Mouse (Mus musculus) forebrain, embryonic 10.5 days (tissue): ENCODE measurements around the gene Snx18. TPM values are rescaled to one million over a fixed set of nuclear protein-coding genes. Genes with fewer than 3 reads are reported as not detected.

ENCODE experiments used
- DNase-seq: peaks from one replicate; pipeline ENCODE4 v3.0.0-alpha.2; 2017; ENCODE audit warnings: low spot score; ENCODE audit errors: extremely low spot score
- H3K27ac ChIP-seq: fragments of 300-500 bp; sonication (generic); 2 replicates; pipeline ENCODE4 v1.5.1; 2016; ENCODE audit warnings: mild to moderate bottlenecking
- H3K27me3 ChIP-seq: fragments of 300-500 bp; sonication (generic); 2 replicates; pipeline ENCODE4 v1.6.1; 2016; ENCODE audit warnings: mild to moderate bottlenecking; ENCODE audit not compliant: poor library complexity, severe bottlenecking
- H3K36me3 ChIP-seq: fragments of 300-500 bp; sonication (generic); replicated peaks from 2 replicates; pipeline ENCODE4 v1.6.1; 2016; ENCODE audit warnings: mild to moderate bottlenecking, moderate library complexity
- H3K4me1 ChIP-seq: fragments of 300-500 bp; sonication (generic); 2 replicates; pipeline ENCODE4 v1.6.1; 2016
- H3K4me3 ChIP-seq: fragments of 300-500 bp; sonication (generic); 2 replicates; pipeline ENCODE4 v1.5.1; 2016; ENCODE audit warnings: mild to moderate bottlenecking, moderate library complexity
- H3K9me3 ChIP-seq: fragments of 300-500 bp; sonication (generic); 2 replicates; pipeline ENCODE4 v1.6.1; 2016; ENCODE audit warnings: mild to moderate bottlenecking, moderate library complexity
- WGBS: fragments of 180-500 bp; shearing (Covaris S2); methylation state at CpG from one replicate; pipeline ENCODE4 v1.1.7; 2016; 5-methylcytosine and 5-hydroxymethylcytosine counted together
- polyA plus RNA-seq: library from polyadenylated mRNA; unstranded; fragments of >200 nt; fragmentation: Nextera tagmentation; extraction: Ambion mirVana; gene quantifications from 2 replicates; pipeline ENCODE4 v1.2.1, GENCODE M21; 2016

Snx18 gene
- polyA plus RNA-seq, result 11.2 and 11.5 TPM in 2 replicates

GRCm38 (mm10) chr13:113617891-113618823 lies at the start of gene Snx18:
Gene Snx18, minus strand, starts transcription at chr13:113618564.
- Histone ChIP-seq H3K36me3 (peaks cover 14% of the 10 kb centered on the region), H3K27ac (peak within 1 kb of the TSS; percentile 96), H3K4me3 (peak within 1 kb of the TSS; percentile 88), H3K4me1 (peaks cover 56% of the 10 kb centered on the region), H3K9me3 (no peaks in the 10 kb centered on the region), H3K27me3 (0 out of 2 replicates have a peak, but pooled peaks cover 4% of the 10 kb centered on the region)
- DNase-seq, result peak; percentile 88
- under 1% methylated on average over 118 of the region's 119 CpGs for WGBS

GRCm38 (mm10) chr13:113663883-113664282 lies 45.5 kb upstream of the Snx18 start:
- Histone ChIP-seq H3K36me3 (no peaks in the 10 kb centered on the region), H3K27ac (peak overlapping the region; percentile 58; the same call in 1 of the 2 replicates), H3K27me3 (peaks cover 2% of the 10 kb centered on the region), H3K9me3 (no peaks in the 10 kb centered on the region), H3K4me1 (peaks cover 12% of the 10 kb centered on the region), H3K4me3 (no peak overlapping the region)
- DNase-seq, result no peak
- 86% methylated on average over 7 of the region's 7 CpGs for WGBS

DNA sequence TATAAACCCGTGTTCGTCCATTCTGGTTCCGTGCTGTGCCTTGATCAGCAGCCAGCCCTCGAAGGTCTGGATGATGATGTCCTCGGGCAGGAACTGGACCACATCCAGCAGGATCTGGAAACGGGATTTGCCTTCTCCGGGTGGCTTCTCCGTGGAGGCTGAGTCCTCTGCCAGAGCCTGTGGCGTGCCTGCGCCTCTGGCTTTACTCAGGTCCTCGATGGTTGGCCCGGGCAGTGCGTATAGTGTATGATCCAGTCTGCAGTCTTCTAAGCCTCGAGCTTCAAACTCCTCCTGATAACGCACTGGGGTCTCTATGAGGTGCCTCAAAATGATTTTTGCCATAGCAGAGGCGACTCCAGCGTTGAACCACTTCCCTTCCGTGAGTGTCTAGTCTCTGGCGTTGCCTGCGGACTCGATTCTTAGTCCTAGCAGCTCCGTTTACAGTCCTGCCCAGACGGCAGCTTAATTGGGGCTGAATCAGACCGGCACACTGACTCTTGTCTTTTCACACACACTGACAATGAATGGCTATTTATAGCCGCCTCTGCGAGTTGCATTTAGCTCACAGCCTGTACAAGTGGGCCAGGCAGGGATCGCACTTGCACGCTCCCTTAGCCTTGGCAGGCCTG lies 44.9 kb upstream of the Snx18 start, which contains the start of gene Hspb3:
Hspb3 (minus strand) TSS at position 526 of the 629 bp plus-strand sequence.
- no peaks in the 10 kb centered on the region for H3K27me3 ChIP-seq
- H3K9me3 ChIP-seq, result no peaks in the 10 kb centered on the region
- peak within 1 kb of the TSS; percentile 58 for H3K27ac ChIP-seq
- H3K36me3 ChIP-seq, result no peaks in the 10 kb centered on the region
- DNase-seq, result peak; percentile 20
- H3K4me3 ChIP-seq, result no peak within 1 kb of the TSS
- 66% methylated on average over 28 of the region's 28 CpGs for WGBS
- peaks cover 12% of the 10 kb centered on the region for H3K4me1 ChIP-seq

DNA sequence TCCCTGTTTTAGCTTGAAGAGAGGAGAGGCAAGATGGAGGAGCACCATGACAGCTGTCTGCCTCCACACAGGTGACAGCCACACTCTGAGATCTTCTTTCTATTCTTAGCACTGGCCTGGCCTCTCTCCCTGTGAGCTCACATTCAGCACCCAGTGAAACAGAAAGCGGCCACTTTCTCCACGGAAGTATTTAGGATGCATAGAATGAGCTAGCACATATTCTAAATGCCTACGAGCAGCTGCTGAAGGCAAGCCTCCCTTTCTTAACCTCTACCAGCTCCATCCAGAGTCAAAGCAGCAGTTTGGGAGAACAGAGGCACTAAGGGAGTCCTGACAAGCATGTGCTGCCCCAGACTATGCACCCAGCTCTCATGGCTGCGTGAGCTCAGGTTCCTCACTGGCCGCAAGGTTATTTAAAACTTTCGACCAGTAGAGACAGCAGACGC lies 43.5 kb upstream of the Snx18 start:
- no peak for DNase-seq
- WGBS, result 81% methylated on average over 7 of the region's 7 CpGs
- Histone ChIP-seq H3K4me1 (peaks cover 12% of the 10 kb centered on the region), H3K9me3 (no peaks in the 10 kb centered on the region), H3K27ac (no peak overlapping the region), H3K27me3 (no peaks in the 10 kb centered on the region), H3K4me3 (no peak overlapping the region), H3K36me3 (no peaks in the 10 kb centered on the region)

GRCm38 (mm10) chr13:113660576-113661310 lies 42.4 kb upstream of the Snx18 start:
- Histone ChIP-seq H3K27me3 (no peaks in the 10 kb centered on the region), H3K4me3 (no peak overlapping the region), H3K4me1 (peaks cover 12% of the 10 kb centered on the region), H3K27ac (no peak overlapping the region), H3K36me3 (no peaks in the 10 kb centered on the region), H3K9me3 (no peaks in the 10 kb centered on the region)
- no peak for DNase-seq
- WGBS, result 89% methylated on average over 9 of the region's 9 CpGs

- no peaks in the 10 kb centered on the region for H3K9me3 ChIP-seq
- H3K4me1 ChIP-seq, result no peaks in the 10 kb centered on the region
- 86% methylated on average over 7 of the region's 7 CpGs for WGBS
- no peaks in the 10 kb centered on the region for H3K27me3 ChIP-seq
- DNase-seq, result no peak
- no peak overlapping the region for H3K27ac ChIP-seq
- H3K4me3 ChIP-seq, result no peak overlapping the region
- H3K36me3 ChIP-seq, result no peaks in the 10 kb centered on the region
Observed at GRCm38 (mm10) chr13:113657204-113657603, 38.8 kb upstream of the Snx18 start.

- H3K9me3 ChIP-seq, result no peaks in the 10 kb centered on the region
- H3K36me3 ChIP-seq, result no peaks in the 10 kb centered on the region
- H3K27me3 ChIP-seq, result no peaks in the 10 kb centered on the region
- no peaks in the 10 kb centered on the region for H3K4me1 ChIP-seq
- no peak overlapping the region for H3K27ac ChIP-seq
- 87% methylated on average over 4 of the region's 4 CpGs for WGBS
- no peak overlapping the region for H3K4me3 ChIP-seq
- DNase-seq, result no peak
Observed at GRCm38 (mm10) chr13:113656639-113657038, 38.3 kb upstream of the Snx18 start.

- Histone ChIP-seq H3K36me3 (no peaks in the 10 kb centered on the region), H3K9me3 (no peaks in the 10 kb centered on the region), H3K4me3 (no peak overlapping the region), H3K27ac (no peak overlapping the region), H3K27me3 (no peaks in the 10 kb centered on the region), H3K4me1 (no peaks in the 10 kb centered on the region)
- whole genome bisulfite sequencing, result 93% methylated on average over 4 of the region's 4 CpGs
- no peak for DNase-seq
Observed at GRCm38 (mm10) chr13:113655511-113655910, 37.1 kb upstream of the Snx18 start.

GRCm38 (mm10) chr13:113640944-113641597 lies 22.7 kb upstream of the Snx18 start:
- DNase-seq, result no peak
- WGBS, result 85% methylated on average over 11 of the region's 11 CpGs
- H3K9me3 ChIP-seq, result no peaks in the 10 kb centered on the region; the same call in 1 of the 2 replicates
- H3K4me3 ChIP-seq, result no peak overlapping the region
- peaks cover 14% of the 10 kb centered on the region; the same call in 1 of the 2 replicates for H3K4me1 ChIP-seq
- H3K36me3 ChIP-seq, result no peaks in the 10 kb centered on the region
- no peak overlapping the region for H3K27ac ChIP-seq
- no peaks in the 10 kb centered on the region for H3K27me3 ChIP-seq

GRCm38 (mm10) chr13:113638914-113639313 lies 20.6 kb upstream of the Snx18 start:
- H3K27ac ChIP-seq, result no peak overlapping the region
- H3K4me1 ChIP-seq, result peaks cover 14% of the 10 kb centered on the region; the same call in 1 of the 2 replicates
- 31% methylated on average over 7 of the region's 7 CpGs for WGBS
- H3K4me3 ChIP-seq, result no peak overlapping the region
- no peak for DNase-seq
- H3K27me3 ChIP-seq, result no peaks in the 10 kb centered on the region
- no peaks in the 10 kb centered on the region for H3K9me3 ChIP-seq
- H3K36me3 ChIP-seq, result no peaks in the 10 kb centered on the region

DNA sequence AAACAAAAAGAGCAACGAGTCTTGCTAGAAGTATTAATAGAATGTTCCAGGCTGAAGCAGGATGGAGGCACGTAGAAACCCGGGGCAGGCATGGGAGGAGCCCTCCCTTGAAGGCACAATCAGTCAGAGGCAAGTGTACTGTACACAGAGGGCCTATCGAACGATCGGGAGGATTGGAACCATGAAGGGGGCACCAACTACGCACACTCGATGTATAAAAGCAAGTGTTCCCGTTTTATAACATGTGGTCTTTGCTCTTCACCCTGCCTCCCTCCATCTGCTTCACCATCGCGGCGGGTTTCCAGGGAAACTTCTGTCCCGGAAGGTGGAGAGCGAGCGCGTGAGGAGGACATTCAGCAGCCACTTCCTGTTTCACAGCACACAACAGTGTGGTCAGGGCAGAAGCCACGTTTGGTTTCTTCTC lies 17.4 kb upstream of the Snx18 start:
- H3K27me3 ChIP-seq, result no peaks in the 10 kb centered on the region
- no peak overlapping the region for H3K27ac ChIP-seq
- H3K36me3 ChIP-seq, result no peaks in the 10 kb centered on the region
- H3K4me3 ChIP-seq, result no peak overlapping the region
- no peak for DNase-seq
- H3K9me3 ChIP-seq, result no peaks in the 10 kb centered on the region
- WGBS, result 88% methylated on average over 17 of the region's 17 CpGs
- H3K4me1 ChIP-seq, result peaks cover 14% of the 10 kb centered on the region; the same call in 1 of the 2 replicates
